Mouse (Mus musculus) megakaryocyte, embryonic 14.5 days (primary cell): ENCODE data around the gene Traf6.

ENCODE experiments used
- FLI1 ChIP-seq: IDR thresholded peaks from 2 replicates; pipeline ENCODE4 v1.6.1; 2012; ENCODE audit warnings: low read length, inconsistent platforms, mixed read lengths
- GATA1 ChIP-seq: IDR thresholded peaks from 3 replicates; pipeline ENCODE4 v1.6.1; 2012; ENCODE audit warnings: mixed read lengths, low read length, inconsistent platforms, borderline replicate concordance

GRCm38 (mm10) chr2:101652921-101653597 is 25.2 kb upstream of the Traf6 start:
- no peak for TF ChIP-seq GATA1
- no peak for TF ChIP-seq FLI1
